Mouse (Mus musculus) thymus, postnatal 14 days (tissue): Measurements from ENCODE around the gene Srcin1.

Source experiments
- DNase-seq: peaks from one replicate; pipeline ENCODE4 v3.0.0; 2021

Srcin1 gene

GRCm38 (mm10) chr11:97500720-97501448 lies 75.1 kb downstream of the Srcin1 start:
- DNase-seq, result no peak

DNA sequence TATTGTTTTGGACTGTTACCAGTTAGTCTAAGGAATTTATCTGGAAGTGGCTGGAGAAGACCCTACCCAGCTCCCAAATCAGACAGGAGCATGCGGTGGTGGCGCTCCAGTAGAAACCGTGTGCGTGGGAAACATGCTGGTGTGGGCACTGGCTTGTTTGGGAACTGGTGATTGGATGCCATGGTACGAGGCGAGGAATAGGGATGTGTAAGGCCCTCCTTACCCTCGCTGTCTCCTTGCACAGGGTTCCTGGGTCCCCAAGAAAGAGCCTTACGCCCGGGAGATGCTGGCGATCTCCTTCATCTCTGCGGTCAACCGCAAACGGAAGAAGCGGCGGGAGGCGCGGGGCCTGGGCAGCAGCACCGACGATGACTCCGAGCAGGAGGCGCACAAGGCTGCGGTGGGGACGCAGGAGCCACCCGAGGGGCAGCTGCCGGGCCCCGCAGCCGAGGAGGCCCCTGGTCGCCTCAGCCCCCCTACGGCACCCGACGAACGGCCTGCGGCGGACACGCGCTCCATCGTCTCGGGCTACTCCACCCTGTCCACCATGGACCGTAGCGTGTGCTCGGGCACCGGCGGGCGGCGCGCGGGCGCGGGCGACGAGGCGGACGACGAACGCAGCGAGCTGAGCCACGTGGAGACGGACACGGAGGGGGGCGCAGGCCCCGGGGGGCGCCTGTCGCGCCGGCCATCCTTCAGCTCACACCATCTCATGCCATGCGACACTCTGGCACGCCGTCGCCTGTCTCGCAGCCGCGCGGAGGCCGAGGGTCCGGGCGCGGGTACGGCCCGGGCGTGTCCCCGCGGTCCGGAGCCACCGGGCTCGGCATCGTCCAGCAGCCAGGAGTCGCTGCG lies 75.9 kb downstream of the Srcin1 start, which contains the start of gene 4933428G20Rik:
TSS of gene 4933428G20Rik (minus strand) at position 476 of the 855 bp plus-strand sequence.
- no peak for DNase-seq

DNA sequence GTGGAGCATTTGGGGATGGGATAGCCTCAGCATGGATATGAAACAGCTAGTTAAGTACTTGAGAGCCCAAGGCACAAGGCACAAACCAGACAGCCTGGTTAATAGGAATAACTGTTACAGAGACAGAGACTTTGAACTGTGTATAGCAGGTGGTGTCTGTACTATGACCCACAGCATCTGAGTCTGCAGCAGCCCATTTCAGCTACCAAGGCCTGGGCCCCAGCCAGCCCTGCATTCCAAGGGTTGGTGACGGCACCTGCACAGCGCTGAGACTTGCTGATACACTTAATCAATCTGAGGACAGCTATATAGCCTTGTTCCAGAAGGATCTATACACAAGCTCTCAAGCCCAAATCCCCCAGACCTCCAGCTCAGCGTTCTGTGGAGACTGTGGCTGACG lies 78.4 kb downstream of the Srcin1 start:
- no peak for DNase-seq

- no peak for DNase-seq
These were observed 83.2 kb downstream of the Srcin1 start for GRCm38 (mm10) chr11:97492836-97493235.

- DNase-seq, result no peak
These were observed 84.3 kb downstream of the Srcin1 start for GRCm38 (mm10) chr11:97491640-97492039.

GRCm38 (mm10) chr11:97489589-97490324 lies 86.2 kb downstream of the Srcin1 start:
- peak; percentile 86 for DNase-seq

DNA sequence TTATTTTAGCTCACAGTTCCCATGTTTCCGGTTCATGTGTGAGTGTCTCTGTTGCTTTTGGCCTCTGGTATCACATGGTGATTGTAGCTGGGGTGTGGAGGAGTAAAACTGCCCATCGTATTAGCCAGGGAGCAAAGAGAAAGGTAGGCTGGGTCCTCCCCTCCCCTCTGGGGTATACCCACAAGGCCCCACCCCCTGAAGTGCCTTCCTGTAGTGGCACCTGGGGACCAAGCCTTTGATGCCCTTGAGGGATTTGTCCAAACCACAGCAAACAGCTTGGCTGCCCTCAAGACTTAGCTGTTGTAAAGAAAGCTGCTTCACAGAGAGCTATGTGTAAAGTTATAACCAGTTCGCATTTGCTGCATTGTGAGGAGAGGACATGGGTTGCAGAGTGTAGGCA lies 88.3 kb downstream of the Srcin1 start:
- DNase-seq, result peak; percentile 37

- DNase-seq, result no peak
These were observed 90.3 kb downstream of the Srcin1 start for GRCm38 (mm10) chr11:97485661-97486060.

- no peak for DNase-seq
These were observed 96.2 kb downstream of the Srcin1 start for GRCm38 (mm10) chr11:97479824-97480223.

GRCm38 (mm10) chr11:97479085-97479484 lies 96.9 kb downstream of the Srcin1 start:
- no peak for DNase-seq

GRCm38 (mm10) chr11:97478345-97478744 lies 97.6 kb downstream of the Srcin1 start:
- DNase-seq, result no peak

- DNase-seq, result no peak
These were observed 98.6 kb downstream of the Srcin1 start for GRCm38 (mm10) chr11:97477431-97477830.

- peak; percentile 75 for DNase-seq
These were observed 99.5 kb downstream of the Srcin1 start for GRCm38 (mm10) chr11:97476334-97477095.

DNA sequence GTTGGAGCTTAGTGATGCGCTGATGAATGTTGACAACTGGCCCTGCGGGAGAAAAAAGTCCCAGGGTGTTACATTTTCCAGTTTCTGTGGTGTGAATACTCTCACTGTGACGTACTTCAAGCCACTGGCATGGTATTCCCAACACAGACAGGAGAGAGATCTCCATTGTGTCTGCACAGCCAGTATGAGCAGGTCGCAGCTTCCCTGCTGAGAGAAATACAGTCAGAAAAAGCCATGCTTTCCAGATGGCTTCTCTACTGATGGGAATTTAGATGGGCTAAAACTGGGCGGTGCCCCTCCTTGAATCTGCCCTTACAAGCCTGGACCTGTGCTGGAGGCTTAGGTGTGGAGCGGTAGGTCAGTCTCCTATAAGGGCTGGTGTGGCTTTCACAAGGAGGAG lies 104.7 kb downstream of the Srcin1 start:
- no peak for DNase-seq

DNA sequence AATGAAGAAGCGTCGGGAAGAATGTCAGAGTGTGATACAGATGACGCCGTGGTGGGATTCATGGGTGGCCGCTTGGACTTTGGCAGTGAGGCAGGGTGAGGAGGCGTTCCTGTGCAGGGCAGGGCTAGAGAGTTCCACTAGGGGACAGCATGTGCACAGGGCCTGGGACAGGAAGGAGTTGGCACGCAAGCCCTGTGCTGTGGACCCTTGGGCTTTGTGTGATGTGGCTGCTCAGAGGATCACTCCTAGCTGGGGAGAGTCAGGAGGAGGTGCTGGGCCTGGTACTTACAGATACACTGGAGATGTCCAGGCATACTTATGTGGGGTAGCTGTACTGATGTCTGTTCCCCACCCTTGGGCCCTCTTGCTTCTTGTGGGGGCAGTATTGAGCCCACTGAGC lies 106.2 kb downstream of the Srcin1 start:
- no peak for DNase-seq

GRCm38 (mm10) chr11:97468639-97469287 lies 107.2 kb downstream of the Srcin1 start:
- DNase-seq, result peak; percentile 88

GRCm38 (mm10) chr11:97466444-97467160 lies 109.4 kb downstream of the Srcin1 start:
- DNase-seq, result no peak

DNA sequence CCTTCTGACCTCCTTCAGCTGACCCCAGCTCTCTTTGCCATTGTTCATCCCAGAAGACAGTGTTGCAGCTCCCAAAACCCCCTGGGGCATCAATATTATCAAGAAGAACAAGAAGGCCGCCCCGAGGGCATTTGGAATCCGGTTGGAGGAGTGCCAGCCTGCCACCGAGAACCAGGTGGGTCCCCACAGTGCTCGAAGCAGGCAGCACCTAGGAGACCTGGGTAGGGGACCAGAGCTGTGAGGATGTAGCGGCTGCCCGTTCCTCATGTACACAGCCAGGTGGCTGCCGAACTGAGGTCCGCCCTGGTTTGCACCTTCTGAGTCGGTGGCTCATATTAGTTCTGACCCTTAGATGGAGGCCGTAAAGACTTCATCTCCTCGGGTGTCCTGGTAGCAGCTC lies 110.0 kb downstream of the Srcin1 start:
- no peak for DNase-seq

GRCm38 (mm10) chr11:97463991-97464390 lies 112.0 kb downstream of the Srcin1 start:
- no peak for DNase-seq

DNA sequence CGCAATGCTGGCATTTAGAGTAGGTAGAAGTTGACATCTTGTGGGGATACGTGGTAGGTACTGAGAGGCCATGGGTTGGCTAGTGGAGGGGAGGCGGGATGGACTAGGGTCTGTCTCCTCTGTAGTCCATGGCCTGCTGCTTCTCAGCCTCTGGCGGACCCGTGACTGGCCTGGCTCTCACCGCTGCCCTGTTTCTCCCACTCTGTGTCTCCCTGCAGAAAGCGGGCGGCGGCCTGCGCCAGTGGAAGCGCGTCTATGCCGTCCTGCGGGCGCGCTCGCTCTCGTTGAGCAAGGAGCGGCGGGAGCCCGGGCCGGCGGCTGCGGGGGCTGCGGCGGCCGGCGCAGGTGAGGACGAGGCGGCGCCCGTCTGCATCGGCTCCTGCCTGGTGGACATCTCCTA lies 112.8 kb downstream of the Srcin1 start:
- no peak for DNase-seq

DNA sequence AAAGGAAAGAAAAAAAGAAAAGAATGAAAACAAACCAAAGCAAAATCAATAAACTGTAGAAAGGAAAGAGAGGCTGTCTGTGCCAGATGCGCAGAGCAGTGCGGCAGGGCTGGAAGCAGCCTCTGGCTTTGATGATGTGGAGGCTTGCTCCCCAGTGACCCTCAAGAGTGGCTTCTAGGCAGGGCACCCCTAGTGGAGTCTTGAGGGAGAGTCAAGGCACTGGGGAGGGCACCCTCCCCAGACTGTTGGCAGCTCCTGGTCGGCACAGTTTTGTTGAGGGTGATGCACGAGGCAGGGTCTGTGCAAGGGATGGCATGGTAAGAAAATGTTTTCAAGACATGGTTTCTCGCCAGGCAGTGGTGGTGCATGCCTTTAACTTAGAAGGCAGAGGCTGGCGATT lies 113.4 kb downstream of the Srcin1 start:
- no peak for DNase-seq
